Mouse (Mus musculus) common myeloid progenitor, adult 5-6 weeks (primary cell): ENCODE results near the gene Cbx4. TPM values are rescaled to one million over a fixed set of nuclear protein-coding genes. Genes with fewer than 3 reads are reported as not detected.

Experiments
- ATAC-seq: replicated peaks from 2 replicates; pipeline ENCODE4 v1.8.0; 2016; ENCODE audit warnings: low read depth, mild to moderate bottlenecking, moderate TSS enrichment, inconsistent platforms; ENCODE audit not compliant: poor library complexity, severe bottlenecking
- total RNA-seq: library from RNA; stranded (forward); fragments of 200-1000, 187-1606 nt; gene quantifications from 2 replicates; pipeline ENCODE4 v1.2.3, GENCODE M21; 2017

Cbx4 gene
- total RNA-seq, 1 experiment from 2014 or later: 11.3 TPM

DNA sequence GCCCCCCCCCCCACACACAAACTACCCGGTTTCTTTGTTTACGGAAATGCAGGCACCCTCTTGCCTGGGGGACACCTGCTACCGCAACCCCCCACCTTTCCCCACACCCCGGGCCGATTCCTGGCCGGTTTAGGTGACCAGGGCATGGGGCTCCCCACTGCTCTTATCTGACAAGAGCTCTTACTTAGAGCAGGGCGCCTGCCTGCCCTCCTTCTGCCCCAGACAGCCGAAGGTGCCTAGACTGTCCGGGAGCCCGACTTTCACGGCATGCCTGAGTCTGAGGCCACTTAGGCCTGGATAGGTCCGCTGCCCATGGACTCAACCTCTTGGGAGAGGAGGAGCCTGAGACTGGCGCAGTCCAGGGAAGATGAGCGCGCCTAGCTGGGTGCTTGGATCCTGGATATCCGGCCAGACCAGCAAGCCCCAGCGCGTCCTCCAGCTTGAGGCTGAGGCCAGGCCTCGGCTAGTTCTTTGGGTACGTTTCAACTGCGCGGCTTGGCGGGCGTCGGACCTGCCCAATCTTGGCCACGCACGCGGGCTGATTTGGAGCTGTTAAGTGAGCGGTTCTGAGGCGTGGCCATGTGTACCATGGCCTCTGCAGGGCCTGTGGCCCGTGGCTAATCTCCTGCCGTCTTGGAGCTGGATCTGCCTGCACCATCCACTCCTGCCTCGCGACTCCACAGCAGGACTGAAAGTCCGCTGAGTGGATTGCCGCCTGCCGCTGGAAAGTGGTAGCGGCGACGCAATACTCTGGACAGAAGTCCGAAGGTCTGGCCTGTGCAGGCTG, 41.3 kb downstream of the Cbx4 start:
- no peak for ATAC-seq

DNA sequence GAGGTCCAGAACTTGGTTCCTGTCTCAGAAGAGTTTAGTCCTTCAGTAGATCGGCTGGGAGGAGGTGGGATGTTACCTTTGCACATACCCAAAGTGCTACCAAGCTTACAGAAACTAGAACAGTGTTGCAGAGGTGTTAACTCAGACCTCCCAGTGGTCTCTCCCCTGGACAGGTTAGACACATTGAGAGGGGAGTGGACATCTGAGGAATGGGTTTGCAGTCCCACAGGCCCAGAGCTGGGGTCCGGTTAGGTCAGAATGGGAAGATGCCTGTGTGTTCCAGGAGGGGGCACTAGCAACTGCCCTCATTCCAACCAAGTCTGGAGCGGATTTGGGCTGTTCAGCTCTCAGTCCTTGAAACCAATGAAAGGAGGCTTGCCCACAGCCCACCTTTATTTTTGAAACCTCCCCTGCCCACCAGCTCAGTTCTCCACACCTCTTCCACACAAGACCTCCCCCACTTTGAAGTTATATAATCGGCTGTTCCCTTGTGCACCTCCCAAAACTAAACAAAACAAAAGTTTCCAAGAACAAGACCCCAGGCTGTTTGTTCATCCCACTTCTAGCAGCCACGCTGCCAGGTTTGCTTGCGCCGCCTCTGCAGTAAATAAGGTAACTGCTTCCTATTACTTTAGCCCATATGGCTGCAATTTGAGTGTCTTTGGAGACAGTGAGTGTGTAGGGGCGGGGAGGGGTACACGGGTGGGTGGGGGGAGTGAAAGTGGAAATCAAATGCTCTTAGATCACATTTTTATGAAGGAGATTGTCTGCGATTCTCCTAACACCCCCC, 42.1 kb downstream of the Cbx4 start:
- ATAC-seq: no peak

DNA sequence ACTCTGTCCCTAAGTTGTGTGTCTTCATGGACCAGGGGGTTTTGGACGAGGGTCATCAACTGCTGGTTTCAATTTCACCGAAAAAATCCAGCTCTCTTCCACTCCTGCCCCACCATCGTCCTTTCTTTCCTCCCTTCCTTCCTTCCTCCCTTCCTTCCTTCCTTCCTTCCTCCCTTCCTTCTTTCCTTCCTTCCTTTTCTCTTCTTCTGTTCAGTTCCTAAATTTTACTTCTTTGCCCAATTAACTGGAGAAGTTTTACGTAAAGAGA, 42.8 kb downstream of the Cbx4 start:
- ATAC-seq: no peak

DNA sequence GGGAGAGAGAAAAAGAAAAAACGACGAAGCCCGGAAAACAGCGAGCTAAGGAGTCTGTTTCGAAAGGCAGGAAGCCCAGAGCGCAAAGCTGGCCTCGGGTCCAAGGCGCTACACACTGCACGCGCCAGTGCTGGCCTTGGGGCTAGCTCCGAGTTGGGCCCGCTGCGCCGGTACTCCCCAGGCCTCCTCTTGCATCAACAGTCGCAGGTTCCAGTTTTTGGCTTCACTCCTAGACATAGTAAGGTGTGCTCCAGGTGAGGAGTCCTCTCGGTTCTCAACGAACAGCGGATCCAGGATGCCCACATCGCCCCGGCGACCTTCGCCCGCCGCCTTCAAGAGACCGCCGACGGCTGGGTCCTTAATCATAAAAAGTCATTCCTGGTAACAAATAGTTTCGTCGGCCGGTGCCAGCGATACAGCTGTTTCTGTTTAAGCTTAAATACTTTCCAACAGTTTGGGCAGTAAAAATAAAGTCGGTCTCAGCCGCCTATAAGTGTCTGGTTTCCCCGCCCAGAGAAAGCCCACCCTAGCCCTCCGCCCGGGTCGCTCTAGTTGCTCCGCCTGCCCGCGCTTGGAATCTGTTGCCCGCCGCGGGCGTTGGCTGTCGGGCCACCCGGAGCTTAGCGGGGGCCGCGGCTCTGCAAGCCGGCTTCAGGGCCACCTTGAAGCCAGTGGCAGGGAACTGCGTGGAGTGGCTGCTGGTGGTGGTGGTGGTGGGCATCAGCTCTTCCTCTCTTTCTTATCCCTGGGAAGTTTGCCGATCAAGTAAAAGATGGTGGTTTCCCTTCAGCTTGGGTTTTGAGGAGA, 43.4 kb downstream of the Cbx4 start:
- ATAC-seq: no peak

DNA sequence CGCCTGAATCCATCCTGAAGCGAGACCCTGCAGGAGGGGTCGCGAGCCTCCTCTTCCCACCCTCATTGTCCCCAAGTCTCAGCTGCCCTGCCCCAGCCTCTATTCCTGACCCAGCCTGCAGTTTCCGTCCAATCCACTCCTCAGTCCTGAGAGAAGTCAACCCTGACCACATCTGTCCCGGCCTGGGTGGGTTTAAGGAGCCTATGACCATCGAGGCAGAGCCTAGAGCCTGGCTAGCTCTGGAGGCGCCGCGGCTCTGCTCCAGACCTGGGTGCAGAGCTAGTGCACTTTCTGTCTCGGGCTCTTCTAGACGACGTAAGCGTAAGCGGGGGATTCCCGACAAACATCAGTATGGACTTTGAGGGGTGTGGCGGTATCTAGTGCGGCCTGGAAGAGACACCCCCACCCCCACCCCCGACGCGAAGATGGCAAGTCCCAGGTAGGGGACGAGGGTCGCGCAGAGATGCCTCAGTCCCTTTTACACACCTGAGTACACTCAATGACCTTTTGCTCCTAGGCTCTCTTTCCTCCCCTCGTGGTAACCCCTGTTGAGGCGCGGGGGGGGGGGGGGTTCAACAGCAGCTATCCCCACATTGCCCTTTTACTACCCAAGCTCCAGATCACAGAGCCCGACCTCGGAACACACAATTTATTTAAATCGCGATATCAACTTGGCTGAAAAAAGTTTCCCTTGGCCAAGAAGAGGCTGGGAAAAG, 44.1 kb downstream of the Cbx4 start:
- no peak for ATAC-seq

DNA sequence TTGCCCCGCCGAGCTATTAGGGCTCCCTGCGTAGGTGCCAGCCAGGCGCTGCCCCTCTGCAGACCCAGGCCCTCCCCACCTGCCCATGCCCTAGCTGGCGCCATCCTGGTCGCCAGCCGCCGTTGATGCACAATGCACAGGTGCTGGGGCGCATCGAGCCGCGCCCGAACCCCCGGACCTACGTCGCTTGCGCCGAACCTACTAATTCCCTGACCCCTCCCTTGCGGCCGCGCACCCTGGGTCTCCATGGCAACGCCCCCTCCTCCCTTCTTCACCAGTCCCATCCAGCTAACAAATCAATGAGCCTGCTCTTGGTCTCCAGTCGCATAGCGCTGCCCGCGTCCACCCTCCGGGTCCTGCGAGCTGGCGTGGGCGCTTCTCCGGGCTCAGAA, 44.7 kb downstream of the Cbx4 start:
- ATAC-seq: no peak

DNA sequence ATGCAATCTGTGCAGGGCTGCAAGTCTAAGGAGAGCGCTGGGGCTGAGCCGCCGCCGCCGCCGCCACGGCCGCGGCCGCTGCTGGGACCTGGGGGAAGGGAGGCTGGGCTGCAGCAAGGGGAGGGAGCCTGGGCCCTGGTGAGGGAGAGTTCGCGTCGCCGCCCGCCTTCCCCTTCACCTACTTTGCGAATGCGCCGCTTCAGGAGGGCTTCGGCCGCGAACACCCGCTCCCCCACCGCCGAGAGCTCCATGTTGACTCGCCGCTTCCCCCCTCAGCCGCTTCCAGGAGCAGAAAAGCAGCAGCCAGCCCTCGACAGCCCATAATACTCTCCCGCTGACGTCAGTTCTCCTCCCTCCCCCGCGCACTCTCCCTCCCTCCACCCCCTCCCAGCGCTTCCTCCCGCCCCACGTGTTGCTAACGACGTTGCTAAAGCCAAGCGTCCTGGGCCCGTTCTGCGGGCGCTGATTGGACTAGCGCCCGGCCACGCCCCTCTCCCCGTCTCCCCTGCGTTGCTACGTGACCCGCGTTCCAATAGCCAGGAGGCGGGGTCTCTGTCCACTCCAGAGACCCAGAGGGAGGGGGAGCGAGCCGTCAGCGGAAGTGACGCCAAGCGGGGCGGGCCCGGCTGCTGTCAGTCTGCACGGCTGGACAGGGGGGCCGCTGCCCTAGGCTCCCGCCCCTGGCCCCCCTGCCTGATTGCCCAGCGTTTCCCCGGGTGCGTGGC, 45.3 kb downstream of the Cbx4 start, which contains the start of gene Cbx8:
Cbx8 (minus strand) TSS at position 370 of the 725 bp plus-strand sequence.
- peak; percentile 88 for ATAC-seq

- 0 out of 2 replicates have a peak, but pooled peaks have one; percentile 15 for ATAC-seq
These were observed 46.1 kb downstream of the Cbx4 start for GRCm38 (mm10) chr11:119039732-119040512.

DNA sequence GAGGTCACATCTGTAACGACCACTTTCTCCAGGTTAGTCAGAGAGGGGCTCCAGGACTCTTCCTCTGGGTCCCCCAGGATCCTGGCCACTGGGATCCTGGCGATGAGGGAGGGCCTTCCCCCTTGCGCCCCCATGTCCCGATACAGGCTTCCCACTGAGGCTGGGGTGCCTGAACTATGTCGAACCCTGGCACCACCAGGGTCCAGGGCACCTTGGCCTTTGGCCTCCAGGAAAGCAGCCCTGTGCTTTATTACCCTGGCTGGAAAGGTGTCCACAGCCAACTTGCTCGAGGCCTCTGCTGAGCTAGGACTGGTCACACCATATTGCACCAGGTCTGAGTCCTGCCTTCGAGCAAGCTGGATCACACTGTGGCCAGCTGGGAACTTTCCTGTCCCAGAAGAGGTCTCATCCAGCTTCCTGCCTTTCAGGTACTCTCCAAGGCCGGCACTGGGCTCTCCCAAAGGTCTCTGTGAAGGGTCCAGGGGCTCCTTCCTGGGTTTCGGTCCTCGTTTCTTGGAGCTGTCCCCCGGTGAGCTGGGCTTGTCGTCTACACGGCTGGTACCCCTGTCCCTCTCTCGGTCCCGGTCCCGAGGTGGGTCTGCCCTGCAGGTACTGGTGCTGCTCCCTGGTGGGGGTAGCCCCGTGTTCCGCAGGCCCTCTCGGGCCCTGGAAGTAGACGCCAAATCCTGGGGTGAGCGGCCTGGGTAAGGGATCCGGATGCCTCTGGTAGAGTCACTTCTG, 47.1 kb downstream of the Cbx4 start:
- no peak for ATAC-seq

- no peak for ATAC-seq
These were observed 48.1 kb downstream of the Cbx4 start for GRCm38 (mm10) chr11:119037780-119038401.

- no peak for ATAC-seq
These were observed 48.9 kb downstream of the Cbx4 start for GRCm38 (mm10) chr11:119036934-119037779.

DNA sequence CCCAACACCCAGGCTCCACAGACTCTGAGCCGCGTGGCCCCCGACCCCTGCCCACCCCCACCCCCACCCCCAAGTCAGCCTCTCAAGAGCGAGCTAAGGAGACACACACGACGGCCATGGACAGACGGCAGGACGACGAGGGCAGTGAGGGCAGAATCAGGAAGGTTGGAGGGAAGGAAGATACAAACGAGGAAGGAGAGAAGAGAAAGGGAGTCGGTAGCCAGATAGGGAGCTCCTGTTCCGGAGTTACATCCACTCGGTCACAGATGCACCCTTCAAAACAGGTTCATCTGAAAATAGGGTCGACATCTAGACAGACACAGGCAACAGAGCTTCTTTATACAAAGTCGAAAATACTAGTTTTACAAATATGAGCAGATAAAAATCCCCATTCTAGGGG, 49.6 kb downstream of the Cbx4 start:
- ATAC-seq: no peak

DNA sequence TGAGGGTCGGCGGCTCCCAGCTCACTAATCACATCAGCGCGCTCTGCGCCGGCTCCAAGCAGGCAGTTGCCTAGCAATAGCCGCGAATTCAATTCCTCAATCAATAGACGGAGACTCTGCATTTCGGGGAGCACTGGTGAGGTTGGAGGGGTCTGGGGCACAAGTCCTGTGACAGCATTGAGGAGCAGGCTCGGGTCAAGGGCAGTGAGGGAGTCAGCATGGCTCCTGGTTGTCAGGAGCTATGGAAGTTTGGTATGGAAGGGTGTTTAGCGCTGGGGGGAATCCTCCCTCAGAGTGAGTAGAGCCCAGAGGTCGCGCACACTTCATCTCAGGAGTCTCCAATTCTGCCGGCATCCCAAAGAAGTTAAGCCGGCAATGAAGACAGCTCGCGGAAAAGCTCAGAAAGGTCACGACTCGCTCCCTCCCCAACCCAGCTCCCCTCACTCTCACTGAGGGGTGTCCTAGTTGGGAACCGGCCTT, 50.3 kb downstream of the Cbx4 start:
- ATAC-seq: no peak

DNA sequence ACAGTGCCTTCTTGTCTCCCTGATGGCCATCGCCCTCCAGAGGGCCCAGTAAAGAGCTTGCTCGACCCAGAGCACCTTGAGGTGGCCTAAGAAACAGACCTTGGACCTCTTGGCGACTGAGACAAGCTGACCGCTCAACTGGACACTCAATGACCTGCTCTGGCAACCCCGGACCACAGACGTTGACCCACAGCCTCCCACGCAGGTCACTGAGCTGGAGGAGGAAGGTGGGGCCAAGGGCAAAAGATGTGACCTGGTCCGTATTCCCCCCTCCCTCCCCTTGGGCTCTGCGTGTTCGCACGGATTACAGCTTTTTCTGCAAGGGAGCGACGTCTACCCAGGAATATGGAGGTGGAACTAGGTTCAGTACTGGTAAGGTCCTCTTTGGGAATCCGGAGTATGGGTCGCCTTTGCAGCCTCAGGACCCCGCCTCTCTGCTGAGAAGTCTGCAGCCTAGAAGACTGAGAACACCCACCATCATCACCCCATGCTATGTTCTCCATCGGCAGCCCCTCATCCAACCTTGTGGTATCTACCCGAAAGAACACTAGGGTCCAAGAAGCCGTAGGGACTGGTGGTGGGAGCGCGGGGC, 50.8 kb downstream of the Cbx4 start:
- no peak for ATAC-seq

GRCm38 (mm10) chr11:119034635-119035034, 51.4 kb downstream of the Cbx4 start:
- no peak for ATAC-seq

DNA sequence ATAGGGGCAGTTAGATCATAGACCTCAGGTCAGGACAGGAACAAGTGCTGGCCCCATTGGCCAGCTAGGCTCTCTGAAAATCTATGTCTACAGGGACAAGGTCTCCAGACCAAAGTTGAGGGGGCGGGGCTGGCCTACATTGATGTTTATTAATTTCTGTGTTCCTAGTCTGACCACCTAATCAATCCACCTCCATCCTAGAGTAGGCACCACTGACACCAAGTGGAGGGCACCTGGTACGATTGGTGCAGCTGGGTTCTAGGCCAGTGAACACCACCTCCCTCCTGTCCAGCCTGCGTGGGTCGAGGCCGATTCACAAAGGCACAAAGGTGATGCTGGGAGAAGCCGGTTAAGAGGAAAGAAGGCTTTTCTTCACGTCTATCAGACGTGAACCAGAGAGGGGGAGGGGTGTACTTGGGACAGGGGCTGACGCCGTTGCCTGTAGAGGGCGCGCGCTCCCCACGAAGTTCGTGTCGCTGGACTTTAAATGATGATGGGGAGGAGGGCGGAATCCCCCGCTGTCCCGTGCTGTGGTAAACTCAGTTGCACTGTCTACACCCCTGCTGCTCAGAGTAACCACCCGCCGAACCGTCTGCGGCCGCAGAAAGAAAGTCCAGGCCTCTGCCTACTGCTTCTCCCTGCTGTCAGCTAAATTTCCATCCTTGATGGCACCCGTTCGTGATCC, 52.0 kb downstream of the Cbx4 start:
- peak; percentile 87 for ATAC-seq
